Mouse (Mus musculus) lung, adult 2 months (tissue): Measurements from ENCODE around the gene Nfil3.

Experiments used
- CTCF ChIP-seq: fragments of 200-500 bp; IDR thresholded peaks from 2 replicates; pipeline ENCODE4 v1.5.1; 2011; ENCODE audit warnings: mild to moderate bottlenecking, low read length, control low read depth; ENCODE audit not compliant: insufficient read depth
- POLR2A ChIP-seq: fragments of 200-500 bp; IDR thresholded peaks from 2 replicates; pipeline ENCODE4 v1.6.1; 2011; ENCODE audit warnings: low read depth, mild to moderate bottlenecking, control low read depth, low read length, borderline replicate concordance; ENCODE audit errors: extremely low read depth

GRCm38 (mm10) chr13:52986215-52986780, 5.4 kb upstream of the Nfil3 start:
- TF ChIP-seq POLR2A (no peak), CTCF (no peak)
